Comparison of ENCODE assay signal across 14 mouse cellular contexts in genomic region chr6:68915536-68915935, GRCm38 (mm10).
"Had no signal": no experiment of that assay in that cellular context is flagged by ENCODE, and none has a peak within 500 bp of the region (broad histone marks: within the 10 kb centered on the region; RNA-seq: fewer than 3 reads in every experiment).

No protein-coding gene starts in this region.

- DNase-seq: kidney, adult 9 months; kidney, postnatal 10 days; layer of hippocampus, postnatal 36 days; liver, embryonic 13.5 days; lung, adult 18-20 months; lung, postnatal 4 days; midbrain, embryonic 14.5 days; right cerebral cortex, adult 18-20 months; right cerebral cortex, postnatal 25 days; thymus, adult 18-20 months; thymus, postnatal 14 days had no signal

- H3K27ac ChIP-seq: limb, embryonic 15.5 days; liver, embryonic 13.5 days; midbrain, embryonic 10.5 days; neural tube, embryonic 13.5 days had no signal

- H3K4me3 ChIP-seq: limb, embryonic 15.5 days; liver, embryonic 13.5 days; midbrain, embryonic 10.5 days; neural tube, embryonic 13.5 days had no signal
